In genomic region chr19:41812525-41812924, GRCm38 (mm10) we compare ENCODE assay signal across 13 mouse cellular contexts.
"Had no signal": no experiment of that assay in that cellular context is flagged by ENCODE, and none has a peak within 500 bp of the region (broad histone marks: within the 10 kb centered on the region; RNA-seq: fewer than 3 reads in every experiment).

No protein-coding gene starts in this region.

- H3K9me3 ChIP-seq: lung, embryonic 15.5 days had no signal

- H3K4me3 ChIP-seq: layer of hippocampus, adult 2 months; limb, embryonic 12.5 days; lung, embryonic 15.5 days; megakaryocyte, embryonic 14.5 days; midbrain, embryonic 12.5 days had no signal

- H3K27me3 ChIP-seq: limb, embryonic 12.5 days; lung, embryonic 15.5 days; megakaryocyte, embryonic 14.5 days; midbrain, embryonic 12.5 days had no signal

- H3K36me3 ChIP-seq: limb, embryonic 12.5 days; lung, embryonic 15.5 days; midbrain, embryonic 12.5 days had no signal

- H3K27ac ChIP-seq: layer of hippocampus, adult 2 months; limb, embryonic 12.5 days; lung, embryonic 15.5 days; macrophage; midbrain, embryonic 12.5 days had no signal

- H3K4me2 ChIP-seq: limb, embryonic 12.5 days; lung, embryonic 15.5 days; midbrain, embryonic 12.5 days had no signal

- DNase-seq: kidney, postnatal 10 days; kidney, postnatal 4 days; liver; liver, postnatal 0 days; lung, postnatal 14 days; right cerebral cortex, postnatal 14 days; thymus, postnatal 36 days had no signal

- H3K9ac ChIP-seq: limb, embryonic 12.5 days; liver, postnatal 0 days; lung, embryonic 15.5 days; midbrain, embryonic 12.5 days had no signal

- H3K4me1 ChIP-seq: midbrain, embryonic 12.5 days had no signal

- ATAC-seq: liver, postnatal 0 days had no signal
